Mouse (Mus musculus) MEL (cell line): ENCODE measurements around the gene Fxyd5.

Experiments
- CTCF ChIP-seq, 3 experiments: IDR thresholded peaks in 2 of 3; conservative IDR thresholded peaks in 1 of 3; 2 replicates each; pipeline ENCODE4 v1.5.1; 2011 to 2012; ENCODE audit warnings: low read length in 3 of 3, low read depth in 2 of 3, mild to moderate bottlenecking in 2 of 3, improper control_type of control experiment in 1 of 3, inconsistent platforms in 1 of 3, mixed read lengths in 1 of 3, moderate library complexity in 1 of 3; ENCODE audit not compliant: control insufficient read depth in 1 of 3, insufficient read depth in 1 of 3, poor library complexity in 1 of 3, severe bottlenecking in 1 of 3
- EP300 ChIP-seq, 2 experiments: IDR thresholded peaks; 2 replicates each; pipeline ENCODE4 v1.6.1; 2011; ENCODE audit warnings: improper control_type of control experiment in 2 of 2, low read length in 2 of 2, low read depth in 1 of 2, mild to moderate bottlenecking in 1 of 2

GRCm38 (mm10) chr7:31076492-31076891 lies 34.2 kb upstream of the Fxyd5 start, which contains the start of gene Fxyd3:
- TF ChIP-seq CTCF (IDR thresholded peaks at IDR 0.05 in 2 of 3, conservative IDR thresholded peaks at IDR 0.05 in 1 of 3; ENCODE audit: control insufficient read depth in 1 of 3, insufficient read depth in 1 of 3, low read depth in 2 of 3, low read length in 3 of 3, poor library complexity in 1 of 3, severe bottlenecking in 1 of 3) (no peak), EP300 (IDR thresholded peaks at IDR 0.05; ENCODE audit: low read depth in 1 of 2, low read length in 2 of 2) (no peak)
